In genomic region chr13:24253551-24253950, GRCm38 (mm10) we compare ENCODE assay signal across 15 mouse cellular contexts.
"Had no signal": no experiment of that assay in that cellular context is flagged by ENCODE, and none has a peak within 500 bp of the region (broad histone marks: within the 10 kb centered on the region; RNA-seq: fewer than 3 reads in every experiment).

No protein-coding gene starts in this region.

- H3K4me1 ChIP-seq: limb, embryonic 10.5 days; liver, embryonic 15.5 days; midbrain, embryonic 12.5 days; midbrain, embryonic 15.5 days; neural tube, embryonic 12.5 days; neural tube, embryonic 15.5 days; stomach, embryonic 15.5 days had no signal

- H3K9me3 ChIP-seq: kidney, embryonic 15.5 days; limb, embryonic 10.5 days; limb, embryonic 13.5 days; liver, embryonic 12.5 days; liver, embryonic 15.5 days; lung, embryonic 15.5 days; midbrain, embryonic 12.5 days; midbrain, embryonic 15.5 days; neural tube, embryonic 12.5 days; neural tube, embryonic 15.5 days; stomach, embryonic 15.5 days had no signal

- H3K27ac ChIP-seq: kidney, embryonic 15.5 days; limb, embryonic 10.5 days; limb, embryonic 13.5 days; liver, embryonic 12.5 days; liver, embryonic 15.5 days; lung, embryonic 15.5 days; macrophage; midbrain, embryonic 12.5 days; midbrain, embryonic 15.5 days; neural tube, embryonic 12.5 days; neural tube, embryonic 15.5 days; stomach, embryonic 15.5 days had no signal

- H3K36me3 ChIP-seq: kidney, embryonic 15.5 days; limb, embryonic 10.5 days; limb, embryonic 13.5 days; liver, embryonic 12.5 days; liver, embryonic 15.5 days; lung, embryonic 15.5 days; midbrain, embryonic 12.5 days; midbrain, embryonic 15.5 days; neural tube, embryonic 12.5 days; neural tube, embryonic 15.5 days; stomach, embryonic 15.5 days had no signal

- H3K27me3 ChIP-seq: kidney, embryonic 15.5 days; limb, embryonic 13.5 days; liver, embryonic 12.5 days; liver, embryonic 15.5 days; lung, embryonic 15.5 days; midbrain, embryonic 12.5 days; midbrain, embryonic 15.5 days; neural tube, embryonic 12.5 days; neural tube, embryonic 15.5 days; stomach, embryonic 15.5 days had no signal

- ATAC-seq: midbrain, embryonic 15.5 days had no signal

- H3K4me3 ChIP-seq: kidney, embryonic 15.5 days; limb, embryonic 10.5 days; limb, embryonic 13.5 days; liver, embryonic 12.5 days; liver, embryonic 15.5 days; lung, embryonic 15.5 days; midbrain, embryonic 12.5 days; midbrain, embryonic 15.5 days; neural tube, embryonic 12.5 days; neural tube, embryonic 15.5 days; stomach, embryonic 15.5 days had no signal

- DNase-seq: layer of hippocampus, postnatal 36 days; right cerebral cortex, adult 18-20 months; right cerebral cortex, postnatal 25 days had no signal

- H3K9ac ChIP-seq: kidney, embryonic 15.5 days; limb, embryonic 13.5 days; liver, embryonic 12.5 days; liver, embryonic 15.5 days; lung, embryonic 15.5 days; midbrain, embryonic 12.5 days; midbrain, embryonic 15.5 days; neural tube, embryonic 12.5 days; neural tube, embryonic 15.5 days; stomach, embryonic 15.5 days had no signal

- H3K4me2 ChIP-seq: kidney, embryonic 15.5 days; limb, embryonic 13.5 days; liver, embryonic 12.5 days; liver, embryonic 15.5 days; lung, embryonic 15.5 days; midbrain, embryonic 12.5 days; midbrain, embryonic 15.5 days; neural tube, embryonic 12.5 days; neural tube, embryonic 15.5 days; stomach, embryonic 15.5 days had no signal
